Mouse (Mus musculus): Measurements from ENCODE around the gene Hdac11. TPM values are rescaled to one million over a fixed set of nuclear protein-coding genes. Genes with fewer than 3 reads are reported as not detected.

The Hdac11 gene
- polyA plus RNA-seq, 1 experiment from 2014 or later, result 15.4 TPM

GRCm38 (mm10) chr6:91159047-91159446 lies 2.6 kb downstream of the Hdac11 start:
- ATAC-seq (ENCODE audit: low read depth) (no peak), DNase-seq (ENCODE audit: low spot score) (no peak)
- Histone ChIP-seq H3K4me1 (ENCODE audit: control insufficient read depth, insufficient read depth, low read length) (peaks cover 42% of the 10 kb centered on the region), H3K9me3 (ENCODE audit: control insufficient read depth, low read length) (no peaks in the 10 kb centered on the region), H3K27ac (replicated peaks; ENCODE audit: low read depth, low read length) (no peak overlapping the region), H3K4me3 (ENCODE audit: low read depth, low read length) (no peak overlapping the region), H3K9ac (ENCODE audit: low read depth, low read length) (0 out of 2 replicates have a peak overlapping the region, but pooled peaks have one; percentile 8), H3K4me2 (ENCODE audit: low read depth, low read length) (peak overlapping the region; percentile 23; the same call in 1 of the 2 replicates), H3K27me3 (replicated peaks; ENCODE audit: control insufficient read depth, insufficient read depth, low read length) (no peaks in the 10 kb centered on the region), H3K36me3 (ENCODE audit: control insufficient read depth, insufficient read depth, low read length) (peaks cover 6% of the 10 kb centered on the region; the same call in 1 of the 2 replicates)
- WGBS, result 77% methylated on average over 9 of the region's 9 CpGs

- peak; percentile 78 for DNase-seq (ENCODE audit: low spot score)
Measured at GRCm38 (mm10) chr6:91160399-91160798, 3.9 kb downstream of the Hdac11 start.

GRCm38 (mm10) chr6:91160976-91161375 lies 4.5 kb downstream of the Hdac11 start:
- no peak for DNase-seq (ENCODE audit: low spot score)
- H3K27ac ChIP-seq (replicated peaks; ENCODE audit: low read depth, low read length), result peak overlapping the region; percentile 44; the same call in 1 of the 2 replicates
- no peak overlapping the region for H3K4me3 ChIP-seq (ENCODE audit: low read depth, low read length)
- H3K36me3 ChIP-seq (ENCODE audit: control insufficient read depth, insufficient read depth, low read length), result peaks cover 6% of the 10 kb centered on the region; the same call in 1 of the 2 replicates
- no peaks in the 10 kb centered on the region for H3K9me3 ChIP-seq (ENCODE audit: control insufficient read depth, low read length)
- H3K4me1 ChIP-seq (ENCODE audit: control insufficient read depth, insufficient read depth, low read length), result peaks cover 40% of the 10 kb centered on the region
- 70% methylated on average over 1 of the region's 2 CpGs for WGBS
- no peak overlapping the region for H3K4me2 ChIP-seq (ENCODE audit: low read depth, low read length)
- H3K9ac ChIP-seq (ENCODE audit: low read depth, low read length), result no peak overlapping the region
- H3K27me3 ChIP-seq (replicated peaks; ENCODE audit: control insufficient read depth, insufficient read depth, low read length), result no peaks in the 10 kb centered on the region
- ATAC-seq (ENCODE audit: low read depth), result no peak

More at GRCm38 (mm10) chr6:91160399-91160798, 3.9 kb downstream of the Hdac11 start:
- Histone ChIP-seq H3K4me3 (ENCODE audit: low read depth, low read length) (no peak overlapping the region), H3K27me3 (replicated peaks; ENCODE audit: control insufficient read depth, insufficient read depth, low read length) (no peaks in the 10 kb centered on the region), H3K27ac (replicated peaks; ENCODE audit: low read depth, low read length) (peak overlapping the region; percentile 44; the same call in 1 of the 2 replicates), H3K4me2 (ENCODE audit: low read depth, low read length) (no peak overlapping the region), H3K9ac (ENCODE audit: low read depth, low read length) (0 out of 2 replicates have a peak overlapping the region, but pooled peaks have one; percentile 37), H3K4me1 (ENCODE audit: control insufficient read depth, insufficient read depth, low read length) (peaks cover 41% of the 10 kb centered on the region), H3K36me3 (ENCODE audit: control insufficient read depth, insufficient read depth, low read length) (peaks cover 6% of the 10 kb centered on the region; the same call in 1 of the 2 replicates), H3K9me3 (ENCODE audit: control insufficient read depth, low read length) (no peaks in the 10 kb centered on the region)
- WGBS, result 18% methylated on average over 3 of the region's 3 CpGs
- ATAC-seq (ENCODE audit: low read depth), result no peak

- 66% methylated on average over 6 of the region's 6 CpGs for WGBS
- no peak for DNase-seq (ENCODE audit: low spot score)
- peaks cover 36% of the 10 kb centered on the region for H3K4me1 ChIP-seq (ENCODE audit: control insufficient read depth, insufficient read depth, low read length)
Measured at GRCm38 (mm10) chr6:91161506-91162235, 5.2 kb downstream of the Hdac11 start.

GRCm38 (mm10) chr6:91162314-91162713 lies 5.8 kb downstream of the Hdac11 start:
- no peak overlapping the region for H3K27ac ChIP-seq (replicated peaks; ENCODE audit: low read depth, low read length)
- peaks cover 32% of the 10 kb centered on the region for H3K4me1 ChIP-seq (ENCODE audit: control insufficient read depth, insufficient read depth, low read length)
- peaks cover 11% of the 10 kb centered on the region; the same call in 1 of the 2 replicates for H3K36me3 ChIP-seq (ENCODE audit: control insufficient read depth, insufficient read depth, low read length)
- H3K4me2 ChIP-seq (ENCODE audit: low read depth, low read length), result no peak overlapping the region
- H3K4me3 ChIP-seq (ENCODE audit: low read depth, low read length), result no peak overlapping the region
- no peaks in the 10 kb centered on the region for H3K27me3 ChIP-seq (replicated peaks; ENCODE audit: control insufficient read depth, insufficient read depth, low read length)
- no peaks in the 10 kb centered on the region for H3K9me3 ChIP-seq (ENCODE audit: control insufficient read depth, low read length)
- DNase-seq (ENCODE audit: low spot score) (no peak), ATAC-seq (ENCODE audit: low read depth) (no peak)
- H3K9ac ChIP-seq (ENCODE audit: low read depth, low read length), result no peak overlapping the region
- 69% methylated on average over 5 of the region's 5 CpGs for WGBS

More at GRCm38 (mm10) chr6:91161506-91162235, 5.2 kb downstream of the Hdac11 start:
- H3K36me3 ChIP-seq (ENCODE audit: control insufficient read depth, insufficient read depth, low read length), result peaks cover 10% of the 10 kb centered on the region; the same call in 1 of the 2 replicates
- no peak overlapping the region for H3K9ac ChIP-seq (ENCODE audit: low read depth, low read length)
- no peaks in the 10 kb centered on the region for H3K27me3 ChIP-seq (replicated peaks; ENCODE audit: control insufficient read depth, insufficient read depth, low read length)
- H3K27ac ChIP-seq (replicated peaks; ENCODE audit: low read depth, low read length), result no peak overlapping the region
- H3K9me3 ChIP-seq (ENCODE audit: control insufficient read depth, low read length), result no peaks in the 10 kb centered on the region
- no peak for ATAC-seq (ENCODE audit: low read depth)
- H3K4me2 ChIP-seq (ENCODE audit: low read depth, low read length), result no peak overlapping the region
- no peak overlapping the region for H3K4me3 ChIP-seq (ENCODE audit: low read depth, low read length)

GRCm38 (mm10) chr6:91163195-91163911 lies 6.9 kb downstream of the Hdac11 start:
- Histone ChIP-seq H3K36me3 (ENCODE audit: control insufficient read depth, insufficient read depth, low read length) (peaks cover 11% of the 10 kb centered on the region; the same call in 1 of the 2 replicates), H3K9ac (ENCODE audit: low read depth, low read length) (no peak overlapping the region), H3K4me1 (ENCODE audit: control insufficient read depth, insufficient read depth, low read length) (peaks cover 22% of the 10 kb centered on the region), H3K27me3 (replicated peaks; ENCODE audit: control insufficient read depth, insufficient read depth, low read length) (no peaks in the 10 kb centered on the region), H3K9me3 (ENCODE audit: control insufficient read depth, low read length) (no peaks in the 10 kb centered on the region), H3K27ac (replicated peaks; ENCODE audit: low read depth, low read length) (no peak overlapping the region), H3K4me2 (ENCODE audit: low read depth, low read length) (no peak overlapping the region), H3K4me3 (ENCODE audit: low read depth, low read length) (no peak overlapping the region)
- 74% methylated on average over 5 of the region's 5 CpGs for WGBS
- DNase-seq (ENCODE audit: low spot score) (no peak), ATAC-seq (ENCODE audit: low read depth) (no peak)

- H3K9ac ChIP-seq (ENCODE audit: low read depth, low read length), result no peak overlapping the region
- no peak overlapping the region for H3K27ac ChIP-seq (replicated peaks; ENCODE audit: low read depth, low read length)
- DNase-seq (ENCODE audit: low spot score) (no peak), ATAC-seq (ENCODE audit: low read depth) (no peak)
- H3K4me3 ChIP-seq (ENCODE audit: low read depth, low read length), result no peak overlapping the region
- peaks cover 14% of the 10 kb centered on the region for H3K36me3 ChIP-seq (ENCODE audit: control insufficient read depth, insufficient read depth, low read length)
- H3K27me3 ChIP-seq (replicated peaks; ENCODE audit: control insufficient read depth, insufficient read depth, low read length), result no peaks in the 10 kb centered on the region
- 59% methylated on average over 2 of the region's 2 CpGs for WGBS
- no peak overlapping the region for H3K4me2 ChIP-seq (ENCODE audit: low read depth, low read length)
- H3K9me3 ChIP-seq (ENCODE audit: control insufficient read depth, low read length), result no peaks in the 10 kb centered on the region
- H3K4me1 ChIP-seq (ENCODE audit: control insufficient read depth, insufficient read depth, low read length), result peaks cover 14% of the 10 kb centered on the region; the same call in 1 of the 2 replicates
Measured at GRCm38 (mm10) chr6:91164584-91164983, 8.1 kb downstream of the Hdac11 start.

GRCm38 (mm10) chr6:91165210-91165609 lies 8.7 kb downstream of the Hdac11 start:
- ATAC-seq (ENCODE audit: low read depth) (0 out of 2 replicates have a peak, but pooled peaks have one; percentile 28), DNase-seq (ENCODE audit: low spot score) (peak; percentile 67)

More at GRCm38 (mm10) chr6:91165210-91165609, 8.7 kb downstream of the Hdac11 start:
- 33% methylated on average over 3 of the region's 3 CpGs for WGBS
- H3K27ac ChIP-seq (replicated peaks; ENCODE audit: low read depth, low read length), result no peak overlapping the region
- H3K4me1 ChIP-seq (ENCODE audit: control insufficient read depth, insufficient read depth, low read length), result peaks cover 10% of the 10 kb centered on the region; the same call in 1 of the 2 replicates
- no peak overlapping the region for H3K4me2 ChIP-seq (ENCODE audit: low read depth, low read length)
- no peaks in the 10 kb centered on the region for H3K9me3 ChIP-seq (ENCODE audit: control insufficient read depth, low read length)
- no peaks in the 10 kb centered on the region for H3K27me3 ChIP-seq (replicated peaks; ENCODE audit: control insufficient read depth, insufficient read depth, low read length)
- H3K4me3 ChIP-seq (ENCODE audit: low read depth, low read length), result no peak overlapping the region
- peaks cover 20% of the 10 kb centered on the region for H3K36me3 ChIP-seq (ENCODE audit: control insufficient read depth, insufficient read depth, low read length)
- H3K9ac ChIP-seq (ENCODE audit: low read depth, low read length), result no peak overlapping the region

Data from embryonic facial prominence, embryonic 14.5 days (tissue).